Mouse (Mus musculus) central nervous system, embryonic 14 days (tissue): Measurements from ENCODE around the gene Lrrc8e. TPM values are rescaled to one million over a fixed set of nuclear protein-coding genes. Genes with fewer than 3 reads are reported as not detected.

Source experiments
- polyA plus RNA-seq: library from polyadenylated mRNA; depleted of rRNA; stranded (reverse); fragments of >200 nt; gene quantifications from 2 replicates; pipeline ENCODE4 v1.2.3, GENCODE M21; 2012; rRNA removed

Lrrc8e gene
- polyA plus RNA-seq = 0.02 and 0.09 TPM in 2 replicates

DNA sequence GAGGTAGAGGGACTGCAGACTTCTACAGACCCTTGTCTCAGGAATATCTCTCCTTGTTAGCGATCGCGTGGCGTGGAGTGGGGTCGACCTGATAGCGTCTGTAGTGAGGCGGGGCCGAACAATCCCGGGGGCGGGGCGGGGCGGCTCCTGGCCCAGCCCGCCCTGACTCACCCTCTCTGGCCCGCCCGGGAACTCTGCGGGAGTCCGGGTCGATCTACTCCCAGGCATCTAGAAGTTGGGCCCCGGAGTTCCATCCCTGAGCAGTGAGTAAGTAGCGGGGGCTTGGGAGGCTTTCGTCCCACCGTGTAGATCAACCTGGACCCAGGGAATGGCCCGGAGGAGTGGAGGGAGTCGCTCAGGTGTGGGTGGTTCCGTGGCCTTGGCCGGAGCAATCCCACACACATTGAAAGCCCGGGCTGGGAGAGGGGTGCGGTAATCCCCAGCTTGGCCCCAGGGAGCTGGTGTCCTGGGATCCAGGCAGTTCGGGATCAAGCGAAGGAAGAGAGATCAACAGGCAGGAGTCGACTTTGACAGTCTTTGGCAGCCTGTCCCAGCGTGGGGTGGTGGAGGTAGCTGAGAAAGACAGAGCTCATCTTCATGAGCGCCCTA is at the start of gene Lrrc8e:
Lrrc8e (plus strand) TSS at position 89 of the 609 bp plus-strand sequence.

DNA sequence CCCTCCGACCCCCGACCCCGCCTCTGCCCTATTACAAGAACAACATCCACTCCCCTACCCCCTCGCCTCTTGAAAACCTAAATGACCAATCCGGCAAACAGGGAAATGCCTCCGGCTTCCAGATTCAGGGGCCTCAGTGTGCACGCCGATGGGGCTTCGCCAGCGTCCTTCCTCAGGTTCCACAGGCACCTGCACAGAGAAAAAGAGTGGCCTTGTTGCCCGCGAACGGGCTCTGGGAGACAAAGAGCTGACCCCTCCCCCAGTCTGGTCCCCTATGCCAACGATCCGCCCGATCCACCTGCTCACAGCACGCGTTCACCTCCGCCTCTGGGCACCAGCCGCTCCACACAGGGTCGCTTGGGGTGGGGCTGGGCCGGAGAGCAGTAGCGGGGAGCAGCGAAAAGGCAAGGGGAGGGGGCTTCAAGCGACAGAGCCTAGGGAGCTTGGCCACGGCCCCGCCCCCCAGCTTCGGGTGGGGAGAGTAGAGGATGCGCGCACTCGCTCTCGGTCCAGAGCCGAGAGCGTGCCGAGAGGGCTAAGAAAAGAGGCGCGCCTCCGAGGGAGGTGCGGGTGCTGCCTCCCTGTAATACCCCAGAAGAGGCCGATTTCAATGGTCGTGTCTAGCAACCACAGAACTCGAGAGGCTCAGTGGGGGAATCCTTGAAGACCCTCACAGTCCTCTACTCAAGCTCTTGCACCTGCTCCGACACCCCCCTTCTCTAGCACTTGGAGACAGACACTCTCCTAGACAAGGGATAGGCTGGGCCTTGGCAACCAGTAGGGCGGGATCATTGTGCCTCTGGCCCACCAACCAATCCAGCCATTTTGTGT is 9.6 kb upstream of the Lrrc8e start, which contains the start of gene Prr36:
Prr36 (minus strand) TSS at position 669 of the 831 bp plus-strand sequence.

DNA sequence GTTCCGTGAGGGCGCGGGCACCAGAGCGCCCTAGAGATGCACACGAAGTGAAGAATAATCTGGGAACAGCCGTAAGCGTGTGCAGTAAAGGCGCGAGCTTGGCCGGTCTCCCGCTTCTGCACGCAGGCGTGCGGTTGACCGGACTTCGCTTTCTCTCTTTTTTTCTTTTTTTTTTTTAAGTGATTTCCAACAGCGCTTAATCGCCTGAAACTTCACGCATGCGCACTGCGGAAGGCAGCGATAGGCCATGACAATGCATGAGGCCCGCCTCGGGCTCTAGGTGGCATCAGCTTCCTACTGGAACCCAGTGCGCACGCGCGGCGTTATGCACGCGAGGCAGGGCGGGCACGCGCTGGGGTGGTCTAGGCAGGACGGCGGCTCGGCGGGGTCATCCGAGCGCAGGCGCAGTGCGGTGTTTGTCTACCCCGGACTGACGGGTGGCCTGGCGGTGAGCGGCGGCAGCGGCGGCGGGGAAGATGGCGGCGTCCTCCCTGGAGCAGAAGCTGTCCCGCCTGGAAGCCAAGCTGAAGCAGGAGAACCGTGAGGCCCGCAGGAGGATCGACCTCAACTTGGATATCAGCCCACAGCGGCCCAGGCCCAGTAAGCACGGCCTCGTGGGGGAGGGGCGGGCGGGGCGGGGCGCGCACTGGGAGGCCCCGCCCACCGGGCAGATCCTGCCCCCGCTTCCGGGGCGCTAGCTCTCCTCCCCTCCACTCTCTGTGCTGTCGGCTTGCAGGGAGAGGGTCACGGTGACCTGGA is 12.0 kb downstream of the Lrrc8e start, which contains the start of the genes Map2k7 and Gm49320:
Map2k7 (plus strand) TSS at position 307 of the 759 bp plus-strand sequence.
Gm49320 (plus strand) TSS at position 432 of the 759 bp plus-strand sequence.

DNA sequence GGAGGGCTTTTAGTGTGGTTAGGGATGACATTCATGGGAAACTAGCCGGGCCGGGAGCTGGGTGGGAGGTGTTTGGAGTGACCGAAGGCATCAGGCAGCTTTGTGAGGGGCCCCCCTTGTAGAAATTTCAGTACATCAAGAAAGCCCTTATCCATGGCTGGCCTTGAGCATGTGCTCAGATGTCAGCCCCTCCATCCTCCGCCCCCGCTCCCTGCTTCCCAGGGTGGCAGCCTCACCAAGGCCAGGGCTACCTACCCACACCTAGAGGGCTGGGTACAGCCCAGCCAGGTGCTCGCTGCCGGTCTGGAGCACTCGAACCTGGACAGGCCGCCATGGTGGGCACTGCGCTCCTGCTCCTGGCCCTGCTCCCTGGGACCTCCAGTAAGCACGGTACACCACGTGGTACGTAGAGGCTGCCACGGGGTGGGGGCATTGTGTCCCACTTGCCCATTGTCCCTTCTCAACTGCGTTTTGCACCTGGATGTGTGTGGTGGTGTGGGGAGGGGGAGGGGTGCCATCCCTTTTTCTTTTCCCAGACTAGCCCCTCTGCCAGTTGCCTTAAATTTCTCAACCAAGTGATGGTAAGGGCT is 21.4 kb downstream of the Lrrc8e start, which contains the start of gene Tgfbr3l:
Tgfbr3l (plus strand) TSS at position 264 of the 590 bp plus-strand sequence.

DNA sequence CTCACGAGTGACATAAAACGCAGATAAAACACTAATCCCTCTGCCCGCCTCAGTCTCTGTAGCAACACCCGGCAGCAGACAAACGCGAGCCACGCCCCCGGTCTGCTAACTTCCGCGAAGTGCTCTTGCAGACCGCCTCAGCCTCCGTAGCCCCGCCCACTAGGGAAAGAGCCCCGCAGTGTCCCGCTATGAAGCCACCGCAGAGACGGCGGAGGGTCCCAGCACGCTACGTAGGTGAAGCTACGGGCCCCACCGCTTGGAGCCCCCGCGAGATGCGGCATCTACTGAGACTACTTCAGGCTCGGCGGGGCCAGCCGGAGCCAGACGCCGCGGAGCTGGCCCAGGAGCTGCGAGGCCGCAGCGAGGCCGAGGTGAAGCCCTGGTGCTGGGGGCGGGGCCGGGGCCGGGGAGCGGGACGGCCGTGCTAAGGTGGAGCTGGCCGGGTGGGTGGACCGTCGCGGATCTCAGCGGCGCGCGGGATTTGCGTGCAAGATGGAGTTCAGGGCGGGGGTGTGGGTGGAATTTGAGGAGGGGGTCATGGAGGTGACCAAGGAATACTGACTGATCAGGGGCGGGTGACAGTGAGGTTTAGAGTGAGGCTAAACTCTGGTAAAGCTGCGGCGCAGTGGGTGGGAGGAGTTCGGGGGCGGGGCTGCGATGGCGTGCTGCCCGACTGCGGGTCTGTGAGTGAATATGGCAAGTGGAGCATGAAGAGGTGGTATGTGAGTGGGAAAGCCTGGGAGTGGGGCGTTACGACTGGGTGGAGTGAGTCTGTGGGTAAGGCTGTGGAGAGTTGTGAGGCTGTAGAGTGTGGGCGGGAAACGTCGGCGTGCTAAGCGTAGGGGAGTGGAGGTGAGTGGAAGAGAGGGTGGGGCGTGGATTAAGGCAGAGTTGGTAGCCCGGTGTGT is 26.6 kb downstream of the Lrrc8e start, which contains the start of gene Snapc2:
Snapc2 (plus strand) TSS at position 147 of the 908 bp plus-strand sequence.

DNA sequence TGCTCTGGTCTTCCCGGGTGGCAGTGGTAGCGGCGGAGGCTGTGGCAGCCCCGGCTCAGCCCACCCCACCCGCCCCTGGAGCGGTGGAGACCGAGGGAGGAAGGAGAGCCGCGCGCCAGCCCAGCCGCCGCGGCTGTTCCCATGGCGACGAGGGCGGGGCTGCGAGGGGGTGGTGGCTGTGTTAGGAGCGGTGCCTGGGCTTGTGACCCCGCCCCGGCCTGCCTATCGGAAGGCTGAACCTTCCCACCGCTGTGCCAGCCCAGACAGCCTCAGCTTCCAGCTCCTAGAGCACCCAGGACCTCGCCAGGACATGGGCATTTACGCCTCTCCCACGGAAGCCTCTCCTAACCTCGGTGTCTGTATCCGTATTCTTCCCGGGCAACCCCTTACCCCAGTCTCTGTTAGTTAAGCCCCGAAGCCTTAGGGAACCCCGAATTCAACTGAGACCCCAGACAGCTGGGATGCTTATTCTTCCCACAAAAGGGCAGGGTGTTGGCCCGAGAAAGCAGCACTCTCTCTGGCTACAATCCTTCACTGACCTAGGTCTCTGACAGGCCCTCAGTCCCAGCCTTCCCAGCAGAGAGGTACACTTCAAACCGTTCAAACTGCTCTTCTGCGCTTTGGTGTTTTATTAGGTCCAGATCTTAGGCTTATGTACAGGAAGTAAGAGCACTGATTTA is 32.6 kb downstream of the Lrrc8e start, which contains the start of gene Ctxn1:
Ctxn1 (minus strand) TSS at position 150 of the 680 bp plus-strand sequence.

DNA sequence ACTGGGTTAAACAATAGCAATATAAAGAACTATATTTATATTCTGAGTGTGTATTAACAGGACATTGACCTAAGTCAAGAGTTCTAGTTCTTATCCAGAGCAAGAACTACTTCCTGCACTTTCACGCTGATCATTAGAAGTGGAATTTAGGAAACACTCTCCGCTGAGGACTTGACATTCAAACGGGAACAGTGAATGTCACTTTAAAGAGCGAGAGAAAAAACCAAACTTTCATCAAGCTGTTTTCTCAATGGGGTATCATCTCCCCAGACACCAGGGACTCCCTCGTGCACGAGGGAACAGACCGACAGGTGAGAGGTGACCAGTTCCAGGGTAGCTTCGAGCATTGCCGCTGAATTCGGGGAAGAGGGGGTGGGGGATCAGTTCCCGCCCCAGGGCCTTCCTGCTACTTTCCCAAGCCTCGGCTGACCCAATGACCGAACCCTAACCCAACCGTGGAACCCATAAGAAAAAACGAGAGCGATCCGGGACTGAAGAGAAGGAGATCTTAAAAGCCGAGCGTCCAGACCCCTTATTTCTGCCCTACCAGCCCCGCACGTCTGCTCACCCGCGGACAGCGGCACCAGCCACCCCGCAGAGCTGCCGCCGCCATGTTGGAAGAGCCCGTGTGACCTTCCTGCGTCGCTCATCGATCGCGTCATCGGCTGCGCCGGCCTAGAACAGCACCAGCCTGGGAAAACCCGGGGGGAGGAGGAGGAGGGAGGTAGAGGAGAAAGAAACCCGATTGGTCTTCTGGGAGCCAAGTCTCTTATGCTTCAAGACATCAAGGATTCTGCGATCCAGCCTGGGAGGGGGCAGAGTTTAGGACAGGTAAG is 48.9 kb downstream of the Lrrc8e start, which contains the start of gene Timm44:
Timm44 (minus strand) TSS at position 639 of the 836 bp plus-strand sequence.

Other genes with a start within 250 kb of the Lrrc8e start
- 0.09 TPM in 1 of 2 replicates, not detected in the other for gene Cd209f, start 121.0 kb upstream of the Lrrc8e start, polyA plus RNA-seq
- not detected in 2 replicates for gene Cd209g, start 92.7 kb upstream of the Lrrc8e start, polyA plus RNA-seq
- gene Evi5l, start 60.3 kb upstream of the Lrrc8e start, polyA plus RNA-seq = 86.5 and 91.0 TPM in 2 replicates
- 47.9 and 51.3 TPM in 2 replicates for gene Prr36, start 9.4 kb upstream of the Lrrc8e start, polyA plus RNA-seq
- gene Map2k7, start 11.9 kb downstream of the Lrrc8e start, polyA plus RNA-seq = 70.2 TPM in 2 replicates
- gene Gm49320, start 12.0 kb downstream of the Lrrc8e start, polyA plus RNA-seq = 7.2 and 7.3 TPM in 2 replicates
- gene Tgfbr3l, start 21.4 kb downstream of the Lrrc8e start, polyA plus RNA-seq = 48.0 and 49.4 TPM in 2 replicates
- gene Snapc2, start 26.3 kb downstream of the Lrrc8e start, polyA plus RNA-seq = 62.6 and 65.5 TPM in 2 replicates
- 350 and 390 TPM in 2 replicates for gene Ctxn1, start 32.4 kb downstream of the Lrrc8e start, polyA plus RNA-seq
- gene Timm44, start 49.1 kb downstream of the Lrrc8e start, polyA plus RNA-seq = 78.4 and 88.7 TPM in 2 replicates
- 16.1 and 17.8 TPM in 2 replicates for gene Ccl25, start 98.4 kb downstream of the Lrrc8e start, polyA plus RNA-seq
- gene Elavl1, start 98.6 kb downstream of the Lrrc8e start, polyA plus RNA-seq = 52.0 and 54.8 TPM in 2 replicates